Mouse (Mus musculus) gastrocnemius, postnatal 10 days (tissue): ENCODE data around the gene Dhdds. TPM values are rescaled to one million over a fixed set of nuclear protein-coding genes. Genes with fewer than 3 reads are reported as not detected.
A peak's percentile ranks its signal among the peaks of the same experiment; 100 is the strongest.

Experiments
- DNase-seq: peaks from one replicate; pipeline ENCODE4 v3.0.0; 2021; ENCODE audit warnings: mixed read lengths
- long read RNA-seq, 2 experiments: library from polyadenylated mRNA; stranded (forward); transcript quantifications; one replicate each; pipeline ENCODE4 v2.0.0; 2021
- total RNA-seq, 2 experiments: library from RNA; stranded (reverse); gene quantifications; 2 replicates each; pipeline ENCODE4 v1.2.3; 2021

Dhdds gene
- 10 to 100 TPM; 16.7 to 17.5 TPM for total RNA-seq
- long read RNA-seq, experiment 1, partial matches to known transcripts: 0 of 9 reads
- long read RNA-seq, experiment 1, other reads (novel, unspliced or antisense): 3 of 9 reads
- long read RNA-seq, experiment 2, partial matches to known transcripts: 0 of 9 reads
- long read RNA-seq, experiment 2, other reads (novel, unspliced or antisense): 3 of 9 reads

DNA sequence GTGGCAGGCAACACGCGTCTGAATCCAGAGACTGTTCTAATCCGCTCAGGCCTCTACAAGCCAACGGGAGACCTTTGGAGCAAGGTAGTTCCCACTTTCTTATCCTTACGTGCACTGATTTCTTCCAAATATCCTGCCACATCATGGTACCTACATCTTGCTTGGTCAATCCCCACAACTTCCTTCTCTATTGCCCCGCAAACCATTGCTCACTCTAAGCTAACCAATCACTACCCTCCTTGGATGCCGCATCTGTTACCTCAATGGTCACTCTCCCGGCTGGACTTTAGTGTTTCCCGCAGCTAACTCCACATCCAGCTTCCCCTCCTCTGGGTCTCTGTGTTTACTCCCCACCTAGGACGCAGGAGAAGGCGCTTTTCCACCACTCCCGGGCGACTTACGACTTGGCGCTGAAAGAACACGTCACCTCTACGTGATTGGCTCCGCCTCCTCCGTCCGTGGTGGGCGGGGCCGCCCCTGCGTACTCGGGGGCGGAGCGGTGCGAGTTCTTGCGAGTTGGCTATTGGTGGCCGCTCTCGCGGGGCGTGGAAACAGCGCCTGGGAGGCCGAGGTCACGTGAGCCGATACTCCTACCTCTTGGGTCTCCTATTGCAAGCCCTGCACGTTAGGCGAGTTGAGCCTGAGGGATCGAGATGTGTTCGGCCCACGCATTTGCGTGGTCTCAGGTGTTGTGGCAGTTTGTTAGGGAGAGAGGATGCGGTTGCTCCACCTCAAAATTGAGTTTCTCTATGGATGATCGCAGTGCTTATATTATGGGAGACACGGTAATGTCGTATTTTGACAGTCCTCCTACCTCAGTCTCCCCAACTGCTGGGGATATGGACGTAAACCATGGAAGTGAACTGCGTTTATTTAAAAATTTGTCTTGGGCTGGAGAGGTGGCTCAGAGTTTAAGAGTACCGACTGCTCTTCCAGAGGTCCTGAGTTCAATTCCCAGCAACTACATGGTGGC, at the start of gene Dhdds:
TSS of gene Dhdds (minus strand) at position 453 of the 973 bp plus-strand sequence.
- peak; percentile 95 for DNase-seq

DNA sequence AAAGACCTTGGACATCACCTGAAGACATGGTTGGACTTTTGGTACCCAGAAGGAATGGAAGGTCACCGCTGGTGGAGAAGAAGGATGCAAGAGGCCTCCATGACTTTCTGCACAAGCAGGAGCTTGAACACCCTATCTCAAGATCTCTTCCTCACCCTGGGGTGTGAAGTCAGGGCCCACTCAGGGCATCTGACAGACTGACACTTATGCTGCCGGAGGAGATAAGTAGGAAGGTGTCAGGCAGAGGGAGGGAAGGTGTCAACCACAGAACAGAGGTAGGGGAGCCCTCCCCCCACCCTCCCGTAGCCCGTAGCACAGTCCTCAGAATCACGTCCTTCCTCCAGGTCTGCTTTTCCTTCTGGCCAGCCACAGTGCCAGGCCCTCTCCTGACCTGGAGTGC, 46.9 kb upstream of the Dhdds start:
- DNase-seq: no peak

DNA sequence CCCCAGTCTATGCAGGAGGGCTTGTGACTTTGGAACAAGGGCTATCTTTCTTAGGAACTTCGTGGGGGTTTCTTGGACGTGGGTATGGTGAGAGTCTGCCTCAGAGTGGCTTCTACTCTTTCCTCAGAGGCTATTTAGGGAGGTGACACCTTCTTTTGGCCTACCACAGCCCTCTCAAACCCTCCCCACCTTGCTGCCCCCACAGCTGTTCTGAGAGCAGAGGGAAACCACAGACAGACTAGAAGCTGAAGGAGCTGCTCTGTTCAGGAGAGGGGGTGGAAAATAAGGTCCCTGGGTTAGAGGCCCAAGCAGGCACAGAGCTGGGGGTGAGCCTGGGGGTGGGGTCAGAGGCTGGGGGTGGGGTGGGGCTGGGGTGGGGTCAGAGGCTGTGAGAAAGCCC, 42.3 kb upstream of the Dhdds start:
- DNase-seq: no peak

DNA sequence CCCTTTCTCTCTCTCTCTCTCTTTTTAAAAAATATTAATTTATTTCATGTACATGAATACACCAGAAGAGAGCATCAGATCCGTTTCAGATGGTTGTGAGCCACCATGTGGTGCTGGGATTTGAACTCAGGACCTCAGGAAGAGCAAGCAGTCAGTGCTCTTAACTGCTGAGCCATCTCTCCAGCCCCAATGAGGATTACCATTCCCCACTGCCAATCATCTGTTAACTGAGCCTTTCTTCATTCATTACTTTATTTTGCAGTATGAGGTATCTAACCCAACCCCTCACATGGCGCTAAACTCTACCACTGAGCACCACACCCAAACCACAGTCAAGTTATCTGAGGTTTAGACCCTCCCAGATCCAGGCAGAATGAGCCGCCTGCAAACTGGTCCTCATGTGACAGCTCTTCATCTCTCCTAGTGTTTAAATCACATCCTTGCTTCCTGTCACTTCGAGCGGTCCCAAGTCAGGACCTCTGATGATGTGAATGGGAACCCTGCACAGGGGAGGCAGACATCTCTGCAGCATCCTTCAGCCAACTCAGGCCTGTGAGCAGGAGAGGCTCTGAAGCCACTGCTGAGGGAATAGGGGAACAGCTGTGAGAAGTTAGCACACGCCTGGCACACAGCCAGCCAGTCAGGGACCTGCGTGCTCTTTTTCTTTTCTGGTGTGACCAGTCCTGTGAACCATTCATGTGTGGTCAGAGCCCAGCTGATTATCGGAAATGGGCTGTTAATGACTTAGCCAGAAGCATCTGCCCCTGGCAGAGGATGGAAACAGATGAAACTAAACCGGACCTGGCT, 40.8 kb upstream of the Dhdds start:
- peak; percentile 56 for DNase-seq

DNA sequence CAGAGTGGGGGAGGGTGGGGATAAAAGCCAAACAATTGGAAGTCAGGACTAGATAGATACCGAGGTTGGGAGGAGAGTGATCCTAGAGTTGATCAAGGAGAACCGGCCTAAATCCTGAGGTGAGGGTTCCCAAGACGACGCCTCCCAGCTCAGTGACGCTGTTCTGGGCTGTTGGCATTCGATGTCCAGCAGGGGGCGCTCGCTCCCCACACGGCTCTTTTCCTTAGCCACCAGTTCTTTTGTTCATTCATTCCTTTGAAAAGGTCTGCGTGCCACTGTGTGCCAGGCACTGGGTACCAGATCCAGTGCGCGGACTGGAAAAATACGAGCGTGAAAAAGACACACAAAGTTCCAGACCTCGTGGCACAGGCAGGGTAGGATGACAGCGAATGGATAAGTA, 35.2 kb upstream of the Dhdds start:
- peak; percentile 84 for DNase-seq

- DNase-seq: no peak
These were observed 25.1 kb upstream of the Dhdds start for GRCm38 (mm10) chr4:134025802-134026201.

- DNase-seq: peak; percentile 71
These were observed 19.9 kb upstream of the Dhdds start for GRCm38 (mm10) chr4:134020621-134021020.

DNA sequence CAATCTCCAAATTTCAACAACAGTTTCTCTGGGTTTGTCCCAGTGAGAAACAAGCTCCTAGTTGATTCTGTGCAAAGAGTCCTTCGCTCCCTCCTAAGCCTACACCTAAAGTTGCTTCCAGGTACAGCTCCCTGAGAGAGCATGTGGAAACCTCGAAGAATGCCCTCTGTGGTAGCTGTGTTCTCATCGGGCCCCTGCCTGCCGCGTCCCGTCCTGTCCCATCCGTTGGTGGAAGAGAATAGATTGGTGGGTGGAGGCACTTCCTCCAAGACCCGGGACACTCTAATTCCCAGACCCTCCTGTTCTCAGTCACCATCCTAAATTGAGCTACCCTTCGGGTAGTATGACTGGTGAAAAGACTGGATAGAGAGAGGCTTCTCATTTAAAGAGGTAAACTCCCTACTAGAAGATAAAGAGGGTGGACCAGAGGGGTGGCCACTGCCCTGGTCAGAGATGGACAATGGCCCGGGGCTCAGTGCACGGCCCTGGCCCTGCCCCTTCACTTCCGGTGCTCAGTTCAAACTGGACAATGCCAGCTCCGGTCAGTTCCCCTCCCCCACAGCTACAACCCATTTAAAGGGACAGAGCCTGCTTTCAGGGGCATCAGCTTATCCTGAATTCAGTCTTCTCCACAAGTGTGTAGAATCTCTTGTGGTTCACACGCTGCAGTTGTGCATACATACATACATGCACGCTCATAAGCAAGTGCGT, 19.1 kb upstream of the Dhdds start:
- DNase-seq: no peak

DNA sequence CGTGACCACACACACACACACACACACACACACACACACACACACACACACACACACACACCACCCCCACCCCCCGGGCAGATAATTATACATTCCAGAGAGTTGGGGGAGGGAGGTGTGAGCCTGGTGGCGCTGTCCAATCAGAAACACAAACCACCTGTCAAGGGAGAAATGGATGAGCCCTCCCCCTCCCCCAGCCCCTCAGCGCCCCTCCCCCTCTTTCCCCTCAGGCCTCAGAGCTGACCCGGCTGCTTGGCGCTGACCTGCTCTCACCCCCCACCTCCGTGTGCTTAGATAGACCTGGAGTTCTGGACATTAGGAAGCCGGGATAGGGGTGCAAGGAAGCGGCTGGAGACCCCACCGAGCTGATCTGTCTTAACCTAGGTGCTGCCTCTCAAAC, 18.5 kb upstream of the Dhdds start:
- no peak for DNase-seq

GRCm38 (mm10) chr4:134018779-134019145, 18.0 kb upstream of the Dhdds start, which contains the start of gene Lin28a:
Lin28a (minus strand) TSS chr4:134018841.
- DNase-seq: no peak

- no peak for DNase-seq
These were observed 17.5 kb upstream of the Dhdds start for GRCm38 (mm10) chr4:134018038-134018778.

DNA sequence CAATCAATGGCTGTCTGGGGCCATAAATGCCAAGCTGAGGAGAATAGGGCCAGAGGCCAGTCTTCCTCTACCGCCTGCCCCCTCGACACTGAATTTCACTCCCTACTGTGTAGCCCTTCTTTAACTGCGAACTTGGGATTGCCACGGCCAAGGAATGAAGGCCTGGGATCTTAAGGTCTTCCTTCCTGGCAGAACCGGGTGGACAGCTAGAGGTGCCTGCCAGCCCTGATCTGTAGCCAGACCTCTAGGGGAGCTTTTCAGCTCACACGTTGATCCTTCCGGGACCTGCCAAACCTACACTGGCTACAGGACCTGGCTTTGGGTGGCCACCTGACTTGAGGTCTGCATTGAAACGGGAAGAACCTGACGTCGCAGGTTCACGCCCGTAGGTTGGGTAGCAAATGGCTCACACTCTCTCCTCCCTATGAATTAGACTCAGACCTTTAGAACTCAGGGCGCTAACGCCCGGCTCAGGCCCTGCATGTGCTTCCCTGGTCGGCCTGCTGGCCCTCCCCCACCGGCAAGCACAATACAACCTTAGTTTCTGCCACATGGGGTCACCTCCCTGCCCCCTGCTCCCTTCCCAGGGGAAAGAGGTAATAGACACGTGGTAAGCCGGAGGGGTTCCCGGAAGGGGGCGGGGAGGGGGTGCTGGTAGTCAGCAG, 16.6 kb upstream of the Dhdds start:
- no peak for DNase-seq

DNA sequence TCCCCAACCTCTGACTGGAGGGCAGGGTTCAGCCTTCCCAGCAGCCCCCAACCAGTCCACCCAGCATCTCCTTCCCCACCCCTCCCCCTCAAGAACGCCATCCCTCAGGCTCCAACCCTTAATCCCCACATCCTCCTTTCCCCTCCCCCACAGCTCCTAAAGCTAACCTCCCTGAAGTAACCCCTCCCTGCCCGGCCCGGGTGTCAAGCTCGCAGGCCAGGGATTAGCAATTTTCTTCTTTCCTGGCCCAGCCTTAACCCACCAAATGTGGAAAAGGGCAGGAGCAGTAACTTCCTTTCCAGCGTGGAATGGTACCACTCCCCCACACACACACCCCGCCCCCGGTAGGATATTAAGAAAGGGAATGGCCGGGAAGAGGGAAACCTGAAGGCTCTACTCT, 16.0 kb upstream of the Dhdds start:
- DNase-seq: no peak

GRCm38 (mm10) chr4:134016208-134016607, 15.5 kb upstream of the Dhdds start:
- no peak for DNase-seq

GRCm38 (mm10) chr4:134012858-134013528, 12.3 kb upstream of the Dhdds start:
- DNase-seq: peak; percentile 32

- no peak for DNase-seq
These were observed 11.0 kb upstream of the Dhdds start for GRCm38 (mm10) chr4:134011450-134012414.

GRCm38 (mm10) chr4:134009709-134010108, 9.0 kb upstream of the Dhdds start:
- no peak for DNase-seq

- DNase-seq: no peak
These were observed 6.1 kb upstream of the Dhdds start for GRCm38 (mm10) chr4:134006845-134007244.
